Mouse (Mus musculus) kidney, postnatal 4 days (tissue): ENCODE measurements around the gene Rab30.

Experiments
- DNase-seq, 2 experiments: peaks; one replicate each; pipeline ENCODE4 v3.0.0; 2021; ENCODE audit warnings: mixed read lengths in 2 of 2

The Rab30 gene

DNA sequence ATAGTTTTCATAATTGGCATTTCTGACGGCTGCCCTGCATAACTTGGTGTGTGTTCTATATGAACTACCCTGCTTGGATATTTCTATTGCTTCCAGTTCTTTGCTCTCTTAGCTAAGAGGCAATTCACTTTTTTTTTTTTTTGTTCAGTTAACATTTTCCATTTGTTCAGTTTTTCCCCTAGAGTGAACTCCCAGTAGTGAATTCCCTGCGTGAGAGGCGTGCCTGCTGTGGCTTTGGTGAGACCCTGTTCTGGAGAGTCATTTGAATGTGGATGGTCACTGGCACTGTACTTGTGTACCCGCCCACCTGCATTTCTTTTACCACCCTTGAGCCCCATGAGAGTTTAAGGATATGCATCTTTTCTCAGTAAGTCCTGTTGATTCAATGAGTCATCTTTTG, 60.8 kb downstream of the Rab30 start:
- DNase-seq: no peak

DNA sequence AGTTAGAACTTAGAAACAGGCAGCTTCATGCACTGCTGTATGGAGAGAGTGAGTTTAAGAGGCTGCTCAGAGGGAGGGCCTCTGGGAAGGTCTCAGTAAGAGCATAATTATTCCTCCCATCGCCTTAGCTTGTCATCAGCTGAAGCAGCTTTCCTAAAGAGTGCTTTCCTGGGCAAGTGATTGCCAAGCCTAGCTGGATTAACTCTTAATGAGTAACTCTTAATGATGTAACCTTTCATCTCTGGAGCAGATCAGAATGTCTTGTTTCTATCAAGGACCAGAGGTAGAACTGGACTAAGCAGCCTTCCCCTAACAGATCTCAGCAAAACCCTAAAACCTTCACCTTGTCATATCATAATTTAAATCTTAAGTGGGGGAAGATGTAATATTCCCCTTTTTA, 61.8 kb downstream of the Rab30 start:
- no peak for DNase-seq

DNA sequence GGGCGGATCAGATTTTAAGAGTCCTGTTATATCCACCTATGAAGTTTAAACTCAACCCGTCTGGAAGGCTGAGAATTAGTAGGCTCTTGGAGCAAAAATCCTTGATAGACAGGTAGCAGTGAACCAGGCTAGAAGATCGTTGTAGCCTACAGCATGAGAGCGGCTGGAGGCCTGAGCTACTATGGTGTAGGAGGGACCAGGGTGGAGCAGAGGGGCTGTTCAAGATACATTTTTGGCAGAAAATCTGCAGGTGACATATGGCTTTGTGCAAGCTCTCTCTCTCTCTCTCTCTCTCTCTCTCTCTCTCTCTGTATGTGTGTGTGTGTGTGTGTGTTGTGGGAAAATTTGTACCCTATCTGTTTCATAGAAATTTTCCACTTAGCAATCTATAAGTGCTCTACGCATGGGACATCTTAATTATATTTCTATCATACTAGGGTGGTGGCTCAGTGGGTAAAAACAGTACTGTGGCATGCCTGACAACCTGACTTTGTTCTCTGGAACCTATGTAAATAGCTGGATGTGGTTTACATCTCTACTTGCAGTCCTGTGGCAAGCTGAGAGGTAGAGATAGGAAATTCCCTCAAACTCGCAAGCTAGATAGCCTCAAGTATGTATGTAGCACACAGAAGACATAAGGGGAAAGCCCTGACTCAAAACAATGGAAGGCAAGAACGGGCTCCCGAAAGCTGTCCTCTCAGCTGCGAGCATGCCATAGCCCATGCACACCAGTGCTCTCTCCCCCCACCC, 63.7 kb downstream of the Rab30 start:
- DNase-seq: no peak

DNA sequence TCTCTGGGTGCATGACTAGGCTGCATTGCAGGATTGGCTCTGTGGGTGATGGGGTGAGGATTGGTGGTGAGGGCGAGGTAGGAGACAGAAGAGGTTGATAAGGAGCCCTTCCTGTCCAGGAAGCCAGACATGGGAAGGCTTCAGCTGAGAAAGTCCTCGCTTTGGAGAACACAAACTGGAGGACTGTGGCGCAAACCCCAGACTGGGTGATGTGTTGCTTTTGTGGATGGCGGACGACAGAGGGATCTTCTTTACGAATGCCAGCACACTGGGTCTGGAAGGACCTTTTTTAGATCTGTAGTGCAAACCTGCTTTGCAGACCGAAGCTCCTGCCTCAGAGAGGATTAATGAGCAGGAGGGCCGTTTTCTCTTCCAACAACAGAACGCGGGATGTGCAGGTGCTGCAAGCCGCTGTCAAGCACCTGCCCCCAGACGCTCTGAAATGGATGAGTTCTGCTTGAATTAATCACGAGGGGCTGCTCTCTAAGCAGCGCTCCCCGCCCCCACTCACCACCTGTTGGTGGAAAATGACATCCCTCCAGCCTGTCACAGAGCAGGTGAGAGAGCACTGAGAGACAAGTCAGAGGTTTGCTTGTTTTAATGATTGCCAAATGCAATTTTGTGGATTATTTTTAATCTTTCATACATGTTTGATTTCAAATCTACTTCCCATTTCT, 65.2 kb downstream of the Rab30 start:
- peak in 1 of 2 experiments; percentile 38 for DNase-seq

DNA sequence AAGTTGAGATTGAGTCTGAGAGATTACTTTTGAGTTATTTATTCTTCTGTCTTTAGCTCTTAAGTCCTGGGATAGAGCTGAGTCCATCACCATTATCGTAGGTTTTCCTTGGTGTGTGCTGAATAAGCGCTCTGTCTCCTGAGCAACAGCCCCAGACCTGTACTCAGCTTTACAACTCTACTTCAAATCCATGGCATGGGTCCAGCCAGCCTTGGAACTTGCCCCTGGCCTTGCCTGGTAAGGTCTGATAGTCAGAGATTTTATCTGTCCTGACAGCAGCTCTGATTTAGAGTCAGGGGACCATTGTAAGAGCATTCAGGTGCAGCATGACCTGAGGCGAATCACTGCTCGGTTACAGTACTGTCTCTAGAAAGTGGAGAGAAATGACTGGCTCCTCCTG, 66.1 kb downstream of the Rab30 start:
- peak; percentile 28 to 38 for DNase-seq

DNA sequence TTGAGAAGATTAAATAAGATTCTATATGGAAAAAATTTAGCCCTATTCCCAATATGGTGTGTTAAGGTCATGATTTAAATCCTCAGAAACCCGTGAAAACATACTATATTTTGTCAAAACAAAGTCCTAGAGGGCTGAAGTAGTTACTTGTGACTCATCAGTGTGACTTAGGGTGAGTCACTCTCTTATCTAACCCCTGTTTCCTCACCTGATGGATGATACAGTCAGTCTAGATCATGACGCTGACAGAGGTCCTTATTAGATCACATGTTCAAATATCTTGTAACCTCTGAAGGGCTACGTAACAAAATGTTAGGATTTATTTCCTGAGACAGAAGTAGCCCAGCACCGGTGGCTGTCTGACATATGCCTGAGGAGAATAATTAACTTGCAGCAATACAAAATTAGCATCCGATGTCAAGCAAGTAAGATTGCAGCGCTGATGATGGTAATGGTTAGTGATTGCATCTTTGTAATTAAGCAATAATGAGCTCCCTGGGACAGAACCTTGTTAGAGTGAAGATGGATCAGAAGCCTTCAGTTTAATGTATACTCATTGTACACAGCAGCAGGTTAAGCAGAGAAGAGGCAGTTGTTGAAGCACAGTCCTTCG, 70.4 kb downstream of the Rab30 start:
- DNase-seq: no peak

DNA sequence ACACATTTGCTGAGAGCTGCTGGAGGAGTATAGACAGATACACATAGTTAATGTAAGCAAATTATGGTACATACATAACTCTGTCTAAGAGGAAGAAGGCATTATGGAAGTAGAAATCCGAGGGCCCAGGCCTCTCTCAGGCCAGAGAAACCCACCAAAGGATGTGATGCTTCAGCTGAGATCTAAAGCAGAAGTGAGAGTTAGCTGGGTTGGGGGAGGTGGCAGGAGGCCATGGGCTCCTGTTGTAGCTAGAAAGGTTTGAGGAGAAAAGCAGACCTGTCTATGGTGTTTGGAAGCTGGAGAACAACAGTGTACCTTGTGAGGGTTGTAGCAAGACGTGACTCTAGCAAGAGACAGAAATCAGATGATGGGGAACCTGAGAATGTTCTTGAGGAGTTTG, 75.8 kb downstream of the Rab30 start:
- DNase-seq: no peak

DNA sequence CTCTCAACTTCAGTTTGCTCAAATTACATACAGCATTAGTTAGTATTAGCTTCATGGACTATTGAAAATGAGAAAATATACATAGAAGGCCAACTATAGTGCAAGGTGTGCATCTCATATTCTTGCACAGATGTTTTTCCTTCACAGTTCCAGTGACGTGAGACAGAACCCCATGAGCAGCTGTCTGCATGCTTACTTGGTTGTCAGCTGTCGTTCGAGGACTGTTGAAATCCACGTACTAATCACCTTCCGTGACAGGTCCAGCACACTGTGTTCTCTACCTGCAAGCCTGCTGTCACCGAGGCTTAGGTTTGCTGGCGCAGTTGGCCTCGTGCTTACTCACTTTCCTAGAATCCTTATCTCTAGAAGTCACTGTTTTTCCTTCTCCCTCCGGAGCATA, 76.5 kb downstream of the Rab30 start:
- DNase-seq: no peak

DNA sequence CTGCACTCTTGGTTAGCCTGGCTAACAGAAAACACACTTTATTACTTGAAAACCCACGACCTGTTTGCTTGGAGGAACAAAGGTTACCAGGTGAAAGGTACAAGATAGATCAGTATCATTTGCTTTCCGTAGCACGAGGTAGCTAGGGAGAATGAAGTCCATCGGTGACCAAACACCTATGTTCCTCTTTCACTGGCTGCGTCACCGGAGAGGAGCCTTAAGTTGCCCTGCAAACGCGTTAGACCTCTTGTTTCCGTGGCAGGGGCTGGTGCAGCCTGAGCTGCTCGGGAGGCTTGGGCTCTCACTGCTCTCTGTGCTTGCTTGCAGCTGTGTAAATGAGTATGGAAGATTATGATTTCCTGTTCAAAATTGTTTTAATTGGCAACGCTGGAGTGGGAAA, 78.3 kb downstream of the Rab30 start:
- no peak for DNase-seq

DNA sequence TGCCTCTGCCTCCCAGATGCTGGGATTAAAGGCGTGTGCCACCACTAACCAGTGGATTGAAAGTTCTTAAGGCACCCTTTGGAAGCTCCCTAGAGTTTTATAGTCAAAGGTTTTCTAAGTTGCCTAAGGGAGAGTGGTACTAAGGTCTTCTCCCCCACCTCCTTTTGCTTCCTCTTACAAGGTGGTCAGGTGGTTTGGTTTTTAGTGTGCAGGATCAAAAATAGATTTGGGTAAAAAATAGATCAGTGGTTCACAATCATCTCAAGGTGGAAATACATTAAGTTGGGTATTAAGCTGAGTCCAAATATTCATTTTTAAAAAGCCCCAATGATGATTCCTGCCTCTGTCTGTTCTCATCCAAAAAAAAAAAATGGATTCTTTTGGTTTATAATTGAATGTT, 79.0 kb downstream of the Rab30 start:
- DNase-seq: no peak

DNA sequence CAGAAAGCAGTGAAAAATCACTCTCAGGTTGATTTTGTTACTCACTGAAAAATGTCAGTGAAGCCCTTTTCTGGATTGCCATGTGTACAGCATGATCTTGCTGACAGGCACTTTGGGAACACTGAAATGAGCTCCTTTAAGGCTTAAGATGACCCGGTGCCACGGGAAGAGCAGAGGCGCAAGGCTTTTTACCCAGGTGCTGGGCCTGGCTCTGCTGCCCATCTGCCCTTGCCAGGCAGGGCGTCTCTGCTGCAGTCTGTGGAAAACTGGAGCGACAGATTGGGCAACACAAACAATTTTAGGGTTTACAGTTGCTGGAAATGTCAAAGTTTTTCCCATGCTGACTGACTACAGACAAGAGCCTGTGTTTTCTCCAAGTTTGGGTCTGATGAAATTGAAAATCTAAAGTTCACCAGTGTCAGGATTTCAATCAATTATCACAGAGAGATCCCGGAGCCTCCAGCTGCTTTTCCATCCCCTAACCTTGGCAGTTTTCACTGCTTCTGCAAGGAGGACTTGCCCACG, 79.6 kb downstream of the Rab30 start:
- DNase-seq: no peak

DNA sequence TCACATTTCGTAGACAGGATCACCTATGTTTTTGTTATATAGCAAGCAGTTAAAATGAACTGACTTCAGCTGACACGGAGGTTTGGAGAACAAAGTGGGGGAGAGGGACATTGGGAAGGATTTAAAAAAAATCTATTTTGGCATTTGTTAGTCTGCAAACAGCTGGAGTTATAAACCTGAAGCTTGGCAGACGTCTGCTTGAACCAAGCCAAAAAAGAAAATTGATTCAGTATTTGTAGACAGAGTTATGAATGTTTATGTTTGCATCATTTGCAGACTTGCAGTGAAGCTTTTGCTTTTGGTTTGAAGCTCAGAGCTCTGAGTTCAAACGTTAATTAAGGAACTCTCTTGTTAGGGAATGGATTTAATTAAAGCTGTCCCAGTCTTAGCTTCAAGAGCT, 80.5 kb downstream of the Rab30 start:
- no peak for DNase-seq

DNA sequence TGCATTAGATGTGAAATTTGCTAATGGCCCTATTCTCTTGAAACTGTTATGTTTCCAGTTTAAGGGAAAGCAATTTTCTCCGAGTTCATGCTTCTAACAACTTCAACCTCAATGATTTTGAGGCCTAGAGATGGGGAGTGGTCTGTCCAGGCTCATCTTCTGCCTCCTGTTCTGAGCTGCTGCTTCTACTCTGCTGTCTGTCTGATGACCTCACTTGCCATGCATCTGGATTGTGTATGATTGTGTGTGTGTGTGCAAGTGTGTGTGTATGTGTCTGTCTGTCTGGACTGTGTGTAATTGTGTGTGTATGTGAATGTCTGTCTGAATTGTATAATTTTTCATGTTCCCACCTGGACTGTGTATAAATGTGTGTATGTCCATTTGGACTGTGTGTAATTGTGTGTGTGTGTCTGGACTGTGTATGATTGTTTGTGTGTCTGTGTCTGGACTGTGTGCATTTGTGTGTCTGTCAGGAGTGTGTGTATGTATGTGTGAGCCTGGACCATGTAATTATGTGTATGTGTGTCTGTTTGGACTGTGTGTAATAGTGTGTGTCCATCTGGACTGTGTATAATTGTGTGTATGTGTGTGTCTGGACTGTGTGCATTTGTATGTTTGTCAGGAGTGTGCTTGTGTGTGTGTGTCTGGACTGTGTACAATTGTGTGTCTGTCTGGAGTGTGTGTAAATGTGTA, 81.2 kb downstream of the Rab30 start:
- no peak for DNase-seq

DNA sequence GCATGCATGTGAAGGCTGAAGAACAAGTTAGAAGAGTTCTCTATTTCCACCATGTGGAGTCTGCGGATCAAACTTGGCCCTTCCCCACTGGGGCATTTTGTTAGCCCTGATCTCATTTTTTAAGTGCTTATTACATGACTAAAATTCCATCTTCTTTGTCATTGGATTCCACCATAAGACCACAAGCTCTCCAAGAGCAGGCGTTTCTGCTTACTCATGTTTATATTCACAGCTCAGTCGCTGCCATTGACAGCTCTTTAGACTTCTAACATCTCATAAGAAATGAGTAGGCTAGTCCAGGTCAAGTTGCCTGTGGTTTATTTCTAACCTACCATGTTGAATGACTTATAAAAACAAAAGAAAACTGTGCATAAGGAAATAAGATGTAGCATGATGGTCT, 84.8 kb downstream of the Rab30 start:
- DNase-seq: no peak

DNA sequence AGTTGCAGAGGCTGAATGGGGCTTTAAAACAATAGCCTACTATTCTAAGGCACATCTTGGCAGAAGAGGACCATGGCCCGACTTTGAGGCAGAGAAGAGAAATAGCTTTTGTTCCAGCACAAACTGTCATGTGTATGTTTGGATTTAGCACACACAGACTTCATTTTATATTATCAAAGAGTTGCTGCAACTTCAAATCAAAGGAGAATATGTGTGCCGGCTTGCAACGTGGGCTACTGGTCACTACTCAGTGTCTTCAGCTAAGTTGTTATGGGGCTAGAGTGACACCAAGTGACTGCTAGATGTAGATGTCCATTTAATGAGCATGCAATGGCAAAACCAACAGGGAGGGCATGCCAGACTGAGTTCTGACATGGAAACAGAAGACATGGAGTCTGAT, 86.6 kb downstream of the Rab30 start:
- peak in 1 of 2 experiments; percentile 19 for DNase-seq

DNA sequence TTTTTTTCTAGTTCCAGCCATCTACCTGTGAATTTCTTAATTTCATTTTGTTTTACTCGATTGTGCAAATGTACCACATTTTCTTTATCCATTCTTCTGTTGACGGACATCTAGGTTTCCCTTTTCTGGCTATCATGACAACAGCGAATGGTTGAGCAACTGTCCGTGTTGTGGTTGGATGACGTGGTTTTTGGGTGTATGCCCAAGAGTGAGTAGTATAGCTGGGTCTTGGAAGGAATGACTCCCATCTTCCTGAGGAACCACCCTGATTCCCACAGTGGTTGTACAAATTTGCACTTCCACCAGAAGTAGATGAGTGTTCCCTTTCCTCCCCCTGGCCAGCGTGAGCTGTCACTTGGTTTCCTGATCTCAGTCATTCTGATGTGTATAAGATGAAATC, 91.0 kb downstream of the Rab30 start:
- DNase-seq: no peak

DNA sequence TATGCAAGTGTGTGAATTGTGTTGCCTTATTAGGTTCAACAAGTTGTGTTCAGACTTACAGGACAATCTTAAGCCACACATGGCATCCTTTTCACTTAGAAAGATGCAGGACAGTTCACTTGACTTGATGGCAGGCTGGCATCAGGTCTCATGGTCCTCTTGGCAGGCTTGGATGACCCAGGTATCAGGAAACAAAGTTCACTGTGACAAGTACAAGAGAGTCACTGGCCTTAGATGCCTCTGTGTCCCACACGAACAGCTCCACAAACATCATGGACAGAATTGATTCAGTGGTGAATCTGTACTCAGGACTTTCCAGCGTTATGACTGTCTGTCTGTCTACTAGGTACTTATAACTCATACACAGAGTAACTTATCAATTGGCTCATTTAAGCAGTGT, 93.0 kb downstream of the Rab30 start:
- no peak for DNase-seq

DNA sequence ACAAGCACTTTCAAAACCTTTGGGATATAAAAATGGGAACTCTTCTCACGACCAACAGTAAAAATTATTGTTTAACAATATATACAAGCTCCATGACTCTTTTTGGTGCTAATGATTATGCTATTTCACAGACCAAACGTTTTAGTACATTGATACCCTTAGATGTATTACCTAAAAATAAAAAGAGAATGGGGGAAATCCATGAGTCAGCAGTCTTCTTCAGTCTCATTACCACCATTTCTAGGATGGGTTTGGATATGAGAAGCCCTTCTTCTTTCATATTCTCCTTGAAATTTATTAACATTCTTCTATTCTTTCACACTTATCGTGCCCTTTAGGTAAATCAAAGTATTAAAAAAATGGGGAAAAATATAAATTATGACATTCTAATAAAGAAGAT, 95.0 kb downstream of the Rab30 start:
- no peak for DNase-seq

DNA sequence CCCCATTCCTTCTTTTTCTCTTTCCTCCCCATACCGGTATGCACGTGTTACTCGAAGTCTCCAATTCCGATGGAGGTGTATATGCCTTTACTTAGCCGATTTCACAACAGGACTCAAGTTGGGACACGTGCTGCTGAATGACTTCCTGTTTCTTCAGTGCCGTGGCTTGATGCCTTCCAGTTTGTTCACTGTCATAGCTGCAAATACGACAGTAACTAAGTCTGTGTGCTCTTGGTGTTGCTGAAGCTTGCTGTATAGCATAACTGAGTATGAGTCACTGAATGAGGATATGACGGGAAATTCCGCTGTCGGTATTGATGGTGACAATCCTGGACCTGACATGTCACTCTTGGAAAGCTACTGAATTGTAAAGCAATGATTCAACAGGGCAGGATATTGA, 95.8 kb downstream of the Rab30 start:
- DNase-seq: no peak

DNA sequence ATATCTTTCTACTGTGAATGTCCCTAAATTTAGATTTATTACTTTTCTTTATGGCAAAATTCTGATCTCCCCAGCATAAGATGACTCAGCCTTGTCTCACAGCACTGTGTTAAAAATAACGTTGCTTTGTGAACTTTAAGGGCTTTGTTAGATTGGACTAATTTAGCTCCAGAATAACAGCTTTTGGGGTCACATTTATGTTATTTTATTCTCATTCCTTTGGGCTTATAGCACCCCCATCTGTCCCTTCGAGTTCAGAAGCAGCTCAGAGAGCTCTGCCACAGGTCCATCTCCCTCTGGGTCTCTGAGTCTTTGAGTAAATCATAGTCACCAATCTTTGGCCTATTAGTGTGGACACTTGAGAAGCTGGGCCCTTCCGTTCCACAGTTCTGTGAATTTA, 96.5 kb downstream of the Rab30 start:
- DNase-seq: no peak

DNA sequence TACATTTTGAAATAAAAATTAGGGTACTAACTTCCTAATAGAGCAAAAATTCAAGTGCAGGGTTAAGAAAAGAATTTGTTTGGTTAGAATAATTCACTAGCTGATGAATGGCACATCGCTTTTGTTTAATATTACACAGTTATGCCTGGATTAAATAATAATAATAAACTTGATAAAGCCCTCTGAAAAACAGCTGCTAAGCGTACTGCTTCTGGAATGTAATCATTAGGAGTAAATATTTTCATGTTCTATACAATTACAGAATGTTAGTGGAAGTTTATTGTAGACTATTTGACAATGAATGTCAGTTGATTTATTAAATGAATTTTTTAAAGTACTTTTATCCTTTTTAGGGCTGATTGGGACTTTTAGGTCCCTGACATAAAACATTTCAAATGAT, 100.9 kb downstream of the Rab30 start:
- no peak for DNase-seq

DNA sequence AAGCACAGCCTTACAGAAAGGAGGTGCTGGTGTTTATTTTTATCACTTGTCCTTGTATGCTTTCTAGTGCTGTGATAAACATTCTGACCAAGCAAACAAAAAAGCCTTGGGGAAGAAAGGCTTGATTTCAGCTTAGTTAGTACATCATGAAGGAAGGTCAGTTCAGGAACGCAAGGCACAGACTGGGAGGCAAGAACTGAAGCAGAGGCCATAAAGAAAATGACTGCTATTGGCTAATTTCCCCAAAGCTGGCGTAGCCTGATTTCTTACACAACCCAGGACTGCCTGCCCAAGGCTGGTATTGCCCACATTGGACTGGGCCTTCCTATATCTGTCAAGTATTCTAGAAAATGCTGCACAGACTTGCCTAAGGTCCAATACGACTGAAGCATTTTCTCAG, 106.8 kb downstream of the Rab30 start:
- no peak for DNase-seq

DNA sequence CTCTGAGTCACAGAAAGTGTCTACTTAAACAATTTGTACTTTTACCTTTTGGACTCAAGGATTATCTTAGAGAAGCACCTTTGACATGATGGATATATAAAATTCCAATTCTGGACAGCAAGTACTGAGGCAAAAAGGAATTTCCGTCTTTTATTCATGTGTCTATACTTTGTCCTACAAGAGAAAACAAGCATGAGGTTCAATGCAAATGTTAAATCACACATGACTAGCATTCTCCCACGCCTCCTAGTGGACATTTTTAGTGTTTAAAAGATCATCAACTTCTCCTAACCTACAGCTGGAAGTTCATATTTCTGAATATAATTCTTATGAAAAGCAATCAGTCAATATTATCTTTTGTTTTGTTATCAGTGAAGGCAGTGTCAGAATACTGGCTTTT, 125.1 kb downstream of the Rab30 start:
- no peak for DNase-seq

DNA sequence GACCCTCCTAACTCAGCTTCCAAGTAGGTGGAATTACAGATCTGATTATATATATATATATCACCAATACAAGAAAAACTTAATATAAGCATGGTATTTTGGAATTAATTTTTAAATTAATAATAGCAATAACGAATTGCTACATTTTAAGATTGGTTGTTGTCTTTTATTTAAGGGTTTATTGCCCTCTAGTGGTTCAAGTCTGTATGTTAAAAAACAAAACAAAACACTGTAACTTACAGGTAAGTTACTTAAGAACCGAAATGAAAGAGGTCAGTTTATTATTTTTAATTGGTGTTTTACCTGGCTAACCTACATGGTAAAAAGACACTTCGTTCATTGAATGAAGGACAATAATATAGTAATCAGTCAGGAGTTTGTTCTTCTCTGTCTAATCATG, 128.8 kb downstream of the Rab30 start:
- no peak for DNase-seq
